Mouse (Mus musculus): Measurements from ENCODE around the gene Osbpl5. TPM values are rescaled to one million over a fixed set of nuclear protein-coding genes. Genes with fewer than 3 reads are reported as not detected.

The Osbpl5 gene
- polyA plus RNA-seq, 1 experiment from 2014 or later, result 11.9 TPM

- no peaks in the 10 kb centered on the region for H3K36me3 ChIP-seq (replicated peaks; ENCODE audit: control insufficient read depth, insufficient read depth, low read depth, low read length)
- 79% methylated on average over 4 of the region's 4 CpGs for WGBS
- no peaks in the 10 kb centered on the region for H3K27me3 ChIP-seq (ENCODE audit: control insufficient read depth, insufficient read depth, low read length)
- H3K9ac ChIP-seq (replicated peaks; ENCODE audit: low read length), result no peak overlapping the region
- no peak for ATAC-seq (replicated peaks; ENCODE audit: insufficient number of reproducible peaks, low FRiP score, low TSS enrichment, low read depth)
- no peak overlapping the region for H3K27ac ChIP-seq (replicated peaks; ENCODE audit: low read depth, low read length)
- no peaks in the 10 kb centered on the region for H3K9me3 ChIP-seq (replicated peaks; ENCODE audit: control insufficient read depth, low read length)
- H3K4me3 ChIP-seq (ENCODE audit: low read depth, low read length), result no peak overlapping the region
- H3K4me2 ChIP-seq (ENCODE audit: low read depth, low read length), result no peak overlapping the region
- H3K4me1 ChIP-seq (ENCODE audit: control insufficient read depth, insufficient read depth, low read length), result no peaks in the 10 kb centered on the region
- DNase-seq (ENCODE audit: low spot score), result no peak
Observed at GRCm38 (mm10) chr7:143713421-143713820, 43.4 kb downstream of the Osbpl5 start.

DNA sequence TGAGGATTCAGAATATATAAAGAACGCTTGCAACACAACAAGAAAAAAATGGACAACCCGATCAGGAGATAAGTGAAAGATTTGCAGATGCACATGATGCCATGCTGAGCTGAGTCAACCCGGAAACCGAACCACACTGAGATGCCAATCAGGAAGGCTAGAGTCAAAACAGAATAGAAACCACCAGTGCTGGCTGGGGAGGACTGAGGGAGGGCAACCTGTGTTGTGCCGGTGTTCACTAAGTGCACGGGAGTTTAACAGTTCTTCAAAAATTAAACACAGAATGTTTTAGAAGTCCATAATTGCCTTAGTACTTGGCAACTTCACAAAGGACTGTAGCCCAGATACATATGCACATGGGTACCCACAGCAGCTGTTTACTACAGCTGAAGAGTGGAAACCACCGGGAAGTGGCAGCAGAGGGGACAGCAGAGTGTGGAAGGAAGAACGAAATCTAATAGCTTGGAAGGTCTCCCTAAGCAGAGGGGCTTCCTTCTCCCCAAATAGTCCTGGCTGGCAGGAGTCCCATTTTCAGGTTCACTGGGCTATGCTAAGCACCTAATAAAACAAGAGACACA lies 43.9 kb downstream of the Osbpl5 start:
- no peak overlapping the region for H3K27ac ChIP-seq (replicated peaks; ENCODE audit: low read depth, low read length)
- H3K4me1 ChIP-seq (ENCODE audit: control insufficient read depth, insufficient read depth, low read length), result no peaks in the 10 kb centered on the region
- no peak overlapping the region for H3K4me3 ChIP-seq (ENCODE audit: low read depth, low read length)
- DNase-seq (ENCODE audit: low spot score) (no peak), ATAC-seq (replicated peaks; ENCODE audit: insufficient number of reproducible peaks, low FRiP score, low TSS enrichment, low read depth) (no peak)
- H3K27me3 ChIP-seq (ENCODE audit: control insufficient read depth, insufficient read depth, low read length), result no peaks in the 10 kb centered on the region
- H3K9me3 ChIP-seq (replicated peaks; ENCODE audit: control insufficient read depth, low read length), result no peaks in the 10 kb centered on the region
- no peaks in the 10 kb centered on the region for H3K36me3 ChIP-seq (replicated peaks; ENCODE audit: control insufficient read depth, insufficient read depth, low read depth, low read length)
- 91% methylated on average over 8 of the region's 8 CpGs for WGBS
- H3K9ac ChIP-seq (replicated peaks; ENCODE audit: low read length), result no peak overlapping the region
- no peak overlapping the region for H3K4me2 ChIP-seq (ENCODE audit: low read depth, low read length)

- no peaks in the 10 kb centered on the region for H3K9me3 ChIP-seq (replicated peaks; ENCODE audit: control insufficient read depth, low read length)
- H3K4me1 ChIP-seq (ENCODE audit: control insufficient read depth, insufficient read depth, low read length), result no peaks in the 10 kb centered on the region
- no peaks in the 10 kb centered on the region for H3K36me3 ChIP-seq (replicated peaks; ENCODE audit: control insufficient read depth, insufficient read depth, low read depth, low read length)
- H3K4me3 ChIP-seq (ENCODE audit: low read depth, low read length), result no peak overlapping the region
- no peaks in the 10 kb centered on the region for H3K27me3 ChIP-seq (ENCODE audit: control insufficient read depth, insufficient read depth, low read length)
- H3K9ac ChIP-seq (replicated peaks; ENCODE audit: low read length), result no peak overlapping the region
- no peak overlapping the region for H3K27ac ChIP-seq (replicated peaks; ENCODE audit: low read depth, low read length)
- ATAC-seq (replicated peaks; ENCODE audit: insufficient number of reproducible peaks, low FRiP score, low TSS enrichment, low read depth) (no peak), DNase-seq (ENCODE audit: low spot score) (no peak)
- no peak overlapping the region for H3K4me2 ChIP-seq (ENCODE audit: low read depth, low read length)
- 74% methylated on average over 4 of the region's 4 CpGs for WGBS
Observed at GRCm38 (mm10) chr7:143712023-143712422, 44.8 kb downstream of the Osbpl5 start.

GRCm38 (mm10) chr7:143711381-143711780 lies 45.4 kb downstream of the Osbpl5 start:
- Histone ChIP-seq H3K4me1 (ENCODE audit: control insufficient read depth, insufficient read depth, low read length) (no peaks in the 10 kb centered on the region), H3K9me3 (replicated peaks; ENCODE audit: control insufficient read depth, low read length) (no peaks in the 10 kb centered on the region), H3K36me3 (replicated peaks; ENCODE audit: control insufficient read depth, insufficient read depth, low read depth, low read length) (no peaks in the 10 kb centered on the region), H3K4me2 (ENCODE audit: low read depth, low read length) (no peak overlapping the region), H3K9ac (replicated peaks; ENCODE audit: low read length) (no peak overlapping the region), H3K4me3 (ENCODE audit: low read depth, low read length) (no peak overlapping the region), H3K27me3 (ENCODE audit: control insufficient read depth, insufficient read depth, low read length) (no peaks in the 10 kb centered on the region), H3K27ac (replicated peaks; ENCODE audit: low read depth, low read length) (no peak overlapping the region)
- WGBS, result 68% methylated on average over 7 of the region's 7 CpGs
- DNase-seq (ENCODE audit: low spot score), result no peak
- ATAC-seq (replicated peaks; ENCODE audit: insufficient number of reproducible peaks, low FRiP score, low TSS enrichment, low read depth), result no peak

GRCm38 (mm10) chr7:143709395-143709794 lies 47.4 kb downstream of the Osbpl5 start:
- H3K27ac ChIP-seq (replicated peaks; ENCODE audit: low read depth, low read length), result no peak overlapping the region
- H3K9ac ChIP-seq (replicated peaks; ENCODE audit: low read length), result no peak overlapping the region
- no peak overlapping the region for H3K4me2 ChIP-seq (ENCODE audit: low read depth, low read length)
- H3K4me1 ChIP-seq (ENCODE audit: control insufficient read depth, insufficient read depth, low read length), result no peaks in the 10 kb centered on the region
- no peak for ATAC-seq (replicated peaks; ENCODE audit: insufficient number of reproducible peaks, low FRiP score, low TSS enrichment, low read depth)
- no peaks in the 10 kb centered on the region for H3K9me3 ChIP-seq (replicated peaks; ENCODE audit: control insufficient read depth, low read length)
- 89% methylated on average over 7 of the region's 7 CpGs for WGBS
- H3K36me3 ChIP-seq (replicated peaks; ENCODE audit: control insufficient read depth, insufficient read depth, low read depth, low read length), result no peaks in the 10 kb centered on the region
- no peak for DNase-seq (ENCODE audit: low spot score)
- H3K4me3 ChIP-seq (ENCODE audit: low read depth, low read length), result no peak overlapping the region
- no peaks in the 10 kb centered on the region for H3K27me3 ChIP-seq (ENCODE audit: control insufficient read depth, insufficient read depth, low read length)

GRCm38 (mm10) chr7:143706697-143707438 lies 49.9 kb downstream of the Osbpl5 start:
- H3K27ac ChIP-seq (replicated peaks; ENCODE audit: low read depth, low read length), result no peak overlapping the region
- no peak overlapping the region for H3K4me3 ChIP-seq (ENCODE audit: low read depth, low read length)
- no peaks in the 10 kb centered on the region for H3K27me3 ChIP-seq (ENCODE audit: control insufficient read depth, insufficient read depth, low read length)
- no peaks in the 10 kb centered on the region for H3K36me3 ChIP-seq (replicated peaks; ENCODE audit: control insufficient read depth, insufficient read depth, low read depth, low read length)
- 32% methylated on average over 7 of the region's 7 CpGs for WGBS
- ATAC-seq (replicated peaks; ENCODE audit: insufficient number of reproducible peaks, low FRiP score, low TSS enrichment, low read depth) (peak; percentile 60; the same call in 1 of the 2 replicates), DNase-seq (ENCODE audit: low spot score) (peak; percentile 98)
- H3K4me1 ChIP-seq (ENCODE audit: control insufficient read depth, insufficient read depth, low read length), result no peaks in the 10 kb centered on the region
- H3K9ac ChIP-seq (replicated peaks; ENCODE audit: low read length), result no peak overlapping the region
- H3K4me2 ChIP-seq (ENCODE audit: low read depth, low read length), result no peak overlapping the region
- H3K9me3 ChIP-seq (replicated peaks; ENCODE audit: control insufficient read depth, low read length), result no peaks in the 10 kb centered on the region

DNA sequence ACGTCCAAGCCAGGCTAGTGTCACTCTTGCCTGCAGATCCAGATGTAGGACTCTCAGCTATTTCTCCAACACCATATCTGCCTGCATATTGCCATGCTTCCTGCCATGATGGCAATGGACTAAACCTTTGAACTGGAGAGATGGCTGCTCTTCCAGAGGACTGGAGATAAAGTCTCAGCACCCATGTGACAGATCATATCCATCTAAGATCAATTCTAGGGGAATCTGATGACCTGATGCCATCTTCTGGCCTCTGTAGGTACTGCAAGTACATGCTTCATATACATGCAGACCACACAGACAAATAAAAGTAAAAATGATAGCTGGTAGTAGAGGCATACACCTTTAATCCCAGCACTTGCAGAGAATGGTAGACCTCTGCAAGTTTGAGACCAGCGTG lies 60.6 kb downstream of the Osbpl5 start:
- DNase-seq (ENCODE audit: low spot score), result peak; percentile 47
- no peaks in the 10 kb centered on the region for H3K27me3 ChIP-seq (ENCODE audit: control insufficient read depth, insufficient read depth, low read length)
- no peaks in the 10 kb centered on the region for H3K4me1 ChIP-seq (ENCODE audit: control insufficient read depth, insufficient read depth, low read length)
- no peak for ATAC-seq (replicated peaks; ENCODE audit: insufficient number of reproducible peaks, low FRiP score, low TSS enrichment, low read depth)
- H3K4me3 ChIP-seq (ENCODE audit: low read depth, low read length), result no peak overlapping the region
- WGBS, result 65% methylated on average over 2 of the region's 2 CpGs
- no peak overlapping the region for H3K27ac ChIP-seq (replicated peaks; ENCODE audit: low read depth, low read length)
- peaks cover 2% of the 10 kb centered on the region; the same call in 1 of the 2 replicates for H3K36me3 ChIP-seq (replicated peaks; ENCODE audit: control insufficient read depth, insufficient read depth, low read depth, low read length)
- no peak overlapping the region for H3K9ac ChIP-seq (replicated peaks; ENCODE audit: low read length)
- no peak overlapping the region for H3K4me2 ChIP-seq (ENCODE audit: low read depth, low read length)
- H3K9me3 ChIP-seq (replicated peaks; ENCODE audit: control insufficient read depth, low read length), result no peaks in the 10 kb centered on the region

DNA sequence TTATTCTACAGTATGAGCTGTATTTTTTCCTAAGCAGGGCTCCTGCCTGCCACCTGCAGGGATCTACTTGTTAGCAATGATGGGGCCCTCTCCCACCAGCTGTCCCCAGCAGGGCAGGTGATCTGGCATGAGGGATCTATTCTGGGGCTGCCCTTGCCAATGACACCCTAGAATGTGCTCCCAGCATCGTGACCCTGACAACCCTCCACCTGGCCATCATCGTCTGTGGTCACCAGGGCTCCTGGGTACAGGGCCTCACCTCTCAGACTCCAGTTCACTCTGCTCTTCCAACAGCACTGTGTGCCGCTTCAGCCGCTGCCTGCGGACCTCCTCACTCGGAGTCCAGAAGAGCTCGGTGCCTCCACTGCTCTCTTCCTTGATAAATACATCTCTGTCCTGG lies 62.2 kb downstream of the Osbpl5 start:
- 90% methylated on average over 7 of the region's 7 CpGs for WGBS
- no peak overlapping the region for H3K9ac ChIP-seq (replicated peaks; ENCODE audit: low read length)
- no peak overlapping the region for H3K4me3 ChIP-seq (ENCODE audit: low read depth, low read length)
- no peaks in the 10 kb centered on the region for H3K9me3 ChIP-seq (replicated peaks; ENCODE audit: control insufficient read depth, low read length)
- H3K4me2 ChIP-seq (ENCODE audit: low read depth, low read length), result no peak overlapping the region
- DNase-seq (ENCODE audit: low spot score) (no peak), ATAC-seq (replicated peaks; ENCODE audit: insufficient number of reproducible peaks, low FRiP score, low TSS enrichment, low read depth) (no peak)
- no peaks in the 10 kb centered on the region for H3K27me3 ChIP-seq (ENCODE audit: control insufficient read depth, insufficient read depth, low read length)
- H3K4me1 ChIP-seq (ENCODE audit: control insufficient read depth, insufficient read depth, low read length), result no peaks in the 10 kb centered on the region
- H3K36me3 ChIP-seq (replicated peaks; ENCODE audit: control insufficient read depth, insufficient read depth, low read depth, low read length), result peaks cover 2% of the 10 kb centered on the region; the same call in 1 of the 2 replicates
- no peak overlapping the region for H3K27ac ChIP-seq (replicated peaks; ENCODE audit: low read depth, low read length)
